Mouse (Mus musculus) liver, embryonic 13.5 days (tissue): ENCODE results near the gene Bcl2l13. TPM values are rescaled to one million over a fixed set of nuclear protein-coding genes. Genes with fewer than 3 reads are reported as not detected.

Experiments used
- ATAC-seq: fragments of 200-750 bp; cut with Nextera tagmentation; 2 replicates; pipeline ENCODE4 v1.8.0; 2017; ENCODE audit warnings: low read depth, mild to moderate bottlenecking, moderate number of reproducible peaks, moderate library complexity
- DNase-seq: peaks from one replicate; pipeline ENCODE4 v3.0.0; 2022
- H3K27ac ChIP-seq: fragments of 300-500 bp; sonication (generic); 2 replicates; pipeline ENCODE4 v1.5.1; 2015; ENCODE audit warnings: moderate library complexity, mild to moderate bottlenecking, inconsistent platforms
- H3K27me3 ChIP-seq: fragments of 300-500 bp; sonication (generic); 2 replicates; pipeline ENCODE4 v1.6.1; 2015; ENCODE audit warnings: mild to moderate bottlenecking, inconsistent platforms
- H3K36me3 ChIP-seq: fragments of 300-500 bp; sonication (generic); 2 replicates; pipeline ENCODE4 v1.6.1; 2015; ENCODE audit warnings: mild to moderate bottlenecking, inconsistent platforms
- H3K4me1 ChIP-seq: fragments of 300-500 bp; sonication (generic); replicated peaks from 2 replicates; pipeline ENCODE4 v1.6.1; 2015; ENCODE audit warnings: inconsistent platforms
- H3K4me2 ChIP-seq: fragments of 300-500 bp; sonication (generic); 2 replicates; pipeline ENCODE4 v1.6.1; 2015; ENCODE audit warnings: inconsistent platforms, mild to moderate bottlenecking, moderate library complexity
- H3K4me3 ChIP-seq: fragments of 300-500 bp; sonication (generic); replicated peaks from 2 replicates; pipeline ENCODE4 v1.5.1; 2015; ENCODE audit warnings: mild to moderate bottlenecking, inconsistent platforms
- H3K9ac ChIP-seq: fragments of 300-500 bp; sonication (generic); 2 replicates; pipeline ENCODE4 v1.6.1; 2015; ENCODE audit warnings: mild to moderate bottlenecking, inconsistent platforms
- H3K9me3 ChIP-seq: fragments of 300-500 bp; sonication (generic); replicated peaks from 2 replicates; pipeline ENCODE4 v1.6.1; 2016; ENCODE audit warnings: inconsistent platforms
- WGBS: fragments of 180-500 bp; shearing (Covaris S2); methylation state at CpG from one replicate; pipeline ENCODE4 v1.1.7; 2015; ENCODE audit not compliant: insufficient replicate concordance; 5-methylcytosine and 5-hydroxymethylcytosine counted together
- polyA plus RNA-seq: library from polyadenylated mRNA; unstranded; fragments of >200 nt; fragmentation: Nextera tagmentation; extraction: Ambion mirVana; gene quantifications from 2 replicates; pipeline ENCODE4 v1.2.1, GENCODE M21; 2015

Gene Bcl2l13
- 37.7 and 44.1 TPM in 2 replicates for polyA plus RNA-seq

- Histone ChIP-seq H3K36me3 (peaks cover 27% of the 10 kb centered on the region), H3K27me3 (no peaks in the 10 kb centered on the region), H3K27ac (peak within 1 kb of the TSS; percentile 95), H3K4me3 (peak within 1 kb of the TSS; percentile 93), H3K4me1 (peaks cover 79% of the 10 kb centered on the region), H3K9me3 (0 out of 2 replicates have a peak, but pooled peaks cover 3% of the 10 kb centered on the region), H3K4me2 (peak within 1 kb of the TSS; percentile 70), H3K9ac (peak within 1 kb of the TSS; percentile 99)
- DNase-seq (peak; percentile 93), ATAC-seq (peak; percentile 70)
- 2% methylated on average over 40 of the region's 40 CpGs for WGBS
Measured at GRCm38 (mm10) chr6:120835474-120836374, at the start of gene Bcl2l13. Gene Bcl2l13, plus strand, starts transcription at chr6:120836212.

- no peak overlapping the region for H3K9ac ChIP-seq
- H3K27me3 ChIP-seq, result no peaks in the 10 kb centered on the region
- no peaks in the 10 kb centered on the region for H3K9me3 ChIP-seq
- H3K27ac ChIP-seq, result no peak overlapping the region; the same call in 1 of the 2 replicates
- 78% methylated on average over 5 of the region's 5 CpGs for WGBS
- peaks cover 26% of the 10 kb centered on the region for H3K36me3 ChIP-seq
- no peak overlapping the region for H3K4me3 ChIP-seq
- no peak overlapping the region for H3K4me2 ChIP-seq
- DNase-seq (no peak), ATAC-seq (no peak)
- H3K4me1 ChIP-seq, result peaks cover 82% of the 10 kb centered on the region
Measured at GRCm38 (mm10) chr6:120788068-120788607, 47.9 kb upstream of the Bcl2l13 start.

GRCm38 (mm10) chr6:120788904-120789303 is 47.1 kb upstream of the Bcl2l13 start:
- Histone ChIP-seq H3K36me3 (peaks cover 34% of the 10 kb centered on the region), H3K4me3 (no peak overlapping the region), H3K27ac (peak overlapping the region; percentile 1; the same call in 1 of the 2 replicates), H3K4me1 (peaks cover 85% of the 10 kb centered on the region), H3K27me3 (no peaks in the 10 kb centered on the region), H3K9ac (no peak overlapping the region), H3K4me2 (no peak overlapping the region), H3K9me3 (no peaks in the 10 kb centered on the region)
- no peak for DNase-seq
- ATAC-seq, result no peak

GRCm38 (mm10) chr6:120790153-120790552 is 45.9 kb upstream of the Bcl2l13 start:
- Histone ChIP-seq H3K9me3 (no peaks in the 10 kb centered on the region), H3K27ac (peak overlapping the region; percentile 70), H3K4me1 (peaks cover 74% of the 10 kb centered on the region), H3K9ac (peak overlapping the region; percentile 49; the same call in 1 of the 2 replicates), H3K4me3 (no peak overlapping the region), H3K4me2 (no peak overlapping the region), H3K27me3 (no peaks in the 10 kb centered on the region), H3K36me3 (peaks cover 46% of the 10 kb centered on the region)
- peak; percentile 84 for ATAC-seq
- DNase-seq, result no peak
- 59% methylated on average over 11 of the region's 11 CpGs for WGBS

GRCm38 (mm10) chr6:120790717-120791116 is 45.3 kb upstream of the Bcl2l13 start:
- Histone ChIP-seq H3K27ac (peak overlapping the region; percentile 70), H3K27me3 (no peaks in the 10 kb centered on the region), H3K9me3 (no peaks in the 10 kb centered on the region), H3K36me3 (peaks cover 52% of the 10 kb centered on the region), H3K9ac (peak overlapping the region; percentile 49; the same call in 1 of the 2 replicates), H3K4me2 (no peak overlapping the region), H3K4me1 (peaks cover 72% of the 10 kb centered on the region), H3K4me3 (no peak overlapping the region)
- ATAC-seq (no peak), DNase-seq (no peak)
- WGBS, result 74% methylated on average over 5 of the region's 5 CpGs

GRCm38 (mm10) chr6:120792947-120793346 is 43.1 kb upstream of the Bcl2l13 start:
- no peak for ATAC-seq
- H3K4me3 ChIP-seq, result no peak overlapping the region
- no peak overlapping the region for H3K9ac ChIP-seq
- peaks cover 74% of the 10 kb centered on the region for H3K36me3 ChIP-seq
- H3K27ac ChIP-seq, result no peak overlapping the region; the same call in 1 of the 2 replicates
- DNase-seq, result no peak
- no peaks in the 10 kb centered on the region for H3K9me3 ChIP-seq
- H3K27me3 ChIP-seq, result no peaks in the 10 kb centered on the region
- H3K4me2 ChIP-seq, result no peak overlapping the region
- 86% methylated on average over 8 of the region's 8 CpGs for WGBS
- H3K4me1 ChIP-seq, result peaks cover 59% of the 10 kb centered on the region

GRCm38 (mm10) chr6:120795422-120796086 is 40.5 kb upstream of the Bcl2l13 start:
- Histone ChIP-seq H3K4me2 (no peak overlapping the region), H3K4me1 (peaks cover 38% of the 10 kb centered on the region), H3K9ac (no peak overlapping the region), H3K27me3 (no peaks in the 10 kb centered on the region), H3K36me3 (peaks cover 95% of the 10 kb centered on the region), H3K9me3 (no peaks in the 10 kb centered on the region), H3K27ac (peak overlapping the region; percentile 22; the same call in 1 of the 2 replicates), H3K4me3 (no peak overlapping the region)
- no peak for DNase-seq
- no peak for ATAC-seq
- 36% methylated on average over 5 of the region's 5 CpGs for WGBS

- peaks cover 98% of the 10 kb centered on the region for H3K36me3 ChIP-seq
- WGBS, result 78% methylated on average over 2 of the region's 2 CpGs
- no peak for ATAC-seq
- no peak for DNase-seq
- H3K27ac ChIP-seq, result peak overlapping the region; percentile 22; the same call in 1 of the 2 replicates
- H3K9me3 ChIP-seq, result no peaks in the 10 kb centered on the region
- no peaks in the 10 kb centered on the region for H3K27me3 ChIP-seq
- H3K4me3 ChIP-seq, result no peak overlapping the region
- no peak overlapping the region for H3K9ac ChIP-seq
- no peak overlapping the region for H3K4me2 ChIP-seq
- peaks cover 33% of the 10 kb centered on the region for H3K4me1 ChIP-seq
Measured at GRCm38 (mm10) chr6:120796111-120796510, 39.9 kb upstream of the Bcl2l13 start.

GRCm38 (mm10) chr6:120798019-120798418 is 38.0 kb upstream of the Bcl2l13 start:
- ATAC-seq (no peak), DNase-seq (no peak)
- Histone ChIP-seq H3K27ac (no peak overlapping the region), H3K4me3 (no peak overlapping the region), H3K9ac (no peak overlapping the region), H3K4me1 (peaks cover 14% of the 10 kb centered on the region), H3K36me3 (peaks cover 100% of the 10 kb centered on the region), H3K4me2 (no peak overlapping the region), H3K27me3 (no peaks in the 10 kb centered on the region), H3K9me3 (no peaks in the 10 kb centered on the region)
- WGBS, result 82% methylated on average over 7 of the region's 7 CpGs

- no peaks in the 10 kb centered on the region for H3K9me3 ChIP-seq
- no peak overlapping the region for H3K4me2 ChIP-seq
- H3K4me1 ChIP-seq, result peaks cover 9% of the 10 kb centered on the region
- H3K9ac ChIP-seq, result no peak overlapping the region
- no peak overlapping the region for H3K4me3 ChIP-seq
- 75% methylated on average over 4 of the region's 4 CpGs for WGBS
- ATAC-seq (no peak), DNase-seq (no peak)
- no peak overlapping the region for H3K27ac ChIP-seq
- no peaks in the 10 kb centered on the region for H3K27me3 ChIP-seq
- H3K36me3 ChIP-seq, result peaks cover 100% of the 10 kb centered on the region
Measured at GRCm38 (mm10) chr6:120798905-120799304, 37.1 kb upstream of the Bcl2l13 start.

- Histone ChIP-seq H3K27ac (no peak overlapping the region), H3K36me3 (peaks cover 100% of the 10 kb centered on the region)
Measured at GRCm38 (mm10) chr6:120799581-120800041, 36.4 kb upstream of the Bcl2l13 start.

More at GRCm38 (mm10) chr6:120799581-120800041, 36.4 kb upstream of the Bcl2l13 start:
- Histone ChIP-seq H3K4me1 (peaks cover 13% of the 10 kb centered on the region), H3K9ac (no peak overlapping the region), H3K4me2 (no peak overlapping the region), H3K27me3 (no peaks in the 10 kb centered on the region), H3K9me3 (no peaks in the 10 kb centered on the region), H3K4me3 (no peak overlapping the region)
- 87% methylated on average over 4 of the region's 4 CpGs for WGBS
- DNase-seq (no peak), ATAC-seq (no peak)
